Mouse (Mus musculus) liver, postnatal 0 days (tissue): ENCODE results near the gene Ice1.

Source experiments
- CTCF ChIP-seq: sonication (generic); IDR thresholded peaks from 2 replicates; pipeline ENCODE4 v1.5.1; 2016; ENCODE audit warnings: antibody characterized with exemption, low read depth
- EP300 ChIP-seq: IDR thresholded peaks from 2 replicates; pipeline ENCODE4 v1.6.1; 2016; ENCODE audit warnings: antibody characterized with exemption, low read depth, mild to moderate bottlenecking

DNA sequence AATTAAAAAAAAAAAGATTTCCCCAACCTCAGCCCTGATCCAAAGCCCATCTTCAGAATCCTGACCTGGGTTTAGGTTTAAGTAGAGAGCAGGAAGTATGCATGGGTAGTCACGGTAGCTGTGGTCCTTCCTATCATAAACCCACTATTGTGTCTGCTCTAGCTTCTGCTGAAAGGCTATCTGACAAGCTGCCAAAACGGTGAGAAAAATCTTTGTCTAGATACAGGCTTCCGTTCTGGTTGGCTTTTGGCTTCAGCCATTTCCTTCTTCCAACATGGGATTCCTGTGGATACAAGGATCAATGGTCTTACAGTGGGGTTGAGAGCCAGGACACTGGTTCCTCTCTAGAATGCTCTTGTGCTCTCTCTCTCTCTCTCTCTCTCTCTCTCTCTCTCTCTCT, 2.2 kb upstream of the Ice1 start:
- TF ChIP-seq CTCF (no peak), EP300 (no peak)
